Mouse (Mus musculus): ENCODE measurements around the gene Gm20503.
A peak's percentile ranks its signal among the peaks of the same experiment; 100 is the strongest.

Gm20503 gene

GRCm38 (mm10) chr4:59009186-59009585 is 6.2 kb downstream of the Gm20503 start:
- DNase-seq, result no peak

DNA sequence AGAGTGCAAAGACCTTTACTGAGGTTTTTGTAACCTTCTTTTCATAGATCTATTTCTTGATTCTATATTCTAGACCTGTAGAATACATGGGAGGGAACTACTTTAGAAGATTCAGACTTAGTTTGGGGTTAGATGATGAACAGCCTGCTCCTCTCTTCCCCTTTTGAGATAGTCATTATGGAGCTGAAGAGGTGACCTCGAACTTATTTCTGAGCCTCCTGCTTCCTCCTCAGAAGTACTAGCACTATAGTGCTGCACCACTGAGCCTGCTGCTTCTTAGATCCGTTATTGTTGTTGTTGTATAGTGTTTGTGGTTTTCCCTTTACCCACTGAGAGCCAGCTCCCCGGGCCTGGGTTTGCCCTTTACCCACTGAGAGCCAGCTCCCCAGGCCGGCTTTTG is 6.7 kb downstream of the Gm20503 start:
- no peak for DNase-seq

DNA sequence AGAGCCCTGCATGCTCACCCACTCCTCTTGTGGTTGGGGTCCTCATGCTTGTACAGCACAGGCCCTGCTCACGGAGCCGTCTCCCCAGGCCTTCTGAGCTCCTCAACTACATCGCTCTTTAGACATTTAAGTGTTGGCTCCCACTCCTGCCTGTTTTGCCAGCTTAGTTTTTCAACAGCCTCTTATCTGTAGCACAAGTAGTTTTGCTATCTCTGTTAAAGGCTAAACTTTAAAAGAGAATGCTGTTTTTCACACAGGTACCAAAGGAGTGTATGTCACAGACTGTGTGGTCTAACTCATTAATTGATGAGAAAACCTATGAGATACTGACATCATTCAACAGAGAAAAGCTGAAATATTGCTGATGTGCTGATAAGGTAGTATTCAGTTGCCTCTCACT is 8.4 kb downstream of the Gm20503 start:
- no peak for DNase-seq

DNA sequence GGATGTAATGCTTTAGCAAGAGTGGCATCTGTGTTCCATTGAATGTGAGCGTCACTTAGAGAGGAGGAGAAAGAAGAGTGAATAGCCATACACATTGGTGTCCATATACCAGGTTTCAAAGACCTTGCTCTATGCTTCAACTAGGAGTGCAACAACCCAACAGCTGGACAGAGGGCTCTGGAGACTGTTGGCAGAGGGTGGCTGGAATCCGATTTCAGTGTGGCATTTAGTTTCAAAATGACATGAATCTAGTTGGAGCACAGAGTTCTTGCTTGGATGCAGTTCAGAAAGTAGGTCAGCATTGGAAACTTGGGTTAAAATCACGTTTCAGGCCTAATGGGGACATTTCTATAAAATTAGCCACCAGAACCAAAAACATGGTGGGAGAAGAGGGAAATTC is 12.2 kb downstream of the Gm20503 start:
- no peak for DNase-seq

- no peak for DNase-seq
These were observed 13.9 kb downstream of the Gm20503 start for GRCm38 (mm10) chr4:59016922-59017321.

- peak; percentile 14 for DNase-seq
These were observed 31.4 kb downstream of the Gm20503 start for GRCm38 (mm10) chr4:59034325-59034917.

DNA sequence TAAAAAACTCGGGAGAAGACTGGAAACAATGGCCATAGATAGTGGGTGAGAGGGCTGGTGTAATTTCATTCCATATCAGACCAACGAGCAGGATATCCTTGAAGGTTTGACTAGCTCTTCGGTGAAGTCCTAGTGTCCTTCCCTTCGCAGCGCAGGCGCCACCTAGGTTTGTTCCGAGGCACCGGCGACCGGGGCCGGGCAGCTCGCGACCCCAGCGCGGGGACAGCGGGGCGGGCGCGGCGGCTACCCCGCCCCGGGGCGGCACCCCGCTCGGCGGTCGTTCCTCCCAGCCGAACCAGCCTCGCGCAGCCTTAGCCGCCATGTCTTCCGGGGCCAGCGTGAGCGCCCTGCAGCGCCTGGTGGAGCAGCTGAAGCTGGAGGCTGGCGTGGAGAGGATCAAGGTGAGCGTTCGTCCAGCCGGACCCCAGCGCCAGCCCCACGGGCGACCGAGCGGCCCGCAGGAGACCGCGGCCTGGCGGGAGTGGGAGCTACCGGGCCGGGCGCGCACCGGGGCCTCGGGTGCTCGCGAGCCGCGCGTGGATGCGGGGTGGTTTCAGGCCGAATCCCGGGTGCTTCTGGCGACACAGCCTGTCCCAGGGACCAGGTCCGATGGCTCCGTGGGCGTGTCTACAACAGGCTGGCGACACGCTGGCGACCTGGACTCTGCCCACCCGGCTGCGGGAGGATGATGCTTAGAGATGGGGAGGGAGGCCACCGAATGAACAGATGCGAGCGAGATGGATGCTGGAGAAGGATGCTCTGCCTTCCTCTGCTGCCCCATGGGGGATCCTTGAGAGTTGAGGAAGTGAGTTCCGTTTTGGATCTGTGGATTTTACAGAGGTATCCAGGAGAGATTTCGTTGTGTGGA is 32.1 kb downstream of the Gm20503 start, which contains the start of gene Gng10:
Gene Gng10, plus strand, starts transcription at position 171 of the 868 bp plus-strand sequence.
- DNase-seq, result peak; percentile 66 to 67

- DNase-seq, result peak; percentile 5 to 11
These were observed 32.9 kb downstream of the Gm20503 start for GRCm38 (mm10) chr4:59035786-59036350.

DNA sequence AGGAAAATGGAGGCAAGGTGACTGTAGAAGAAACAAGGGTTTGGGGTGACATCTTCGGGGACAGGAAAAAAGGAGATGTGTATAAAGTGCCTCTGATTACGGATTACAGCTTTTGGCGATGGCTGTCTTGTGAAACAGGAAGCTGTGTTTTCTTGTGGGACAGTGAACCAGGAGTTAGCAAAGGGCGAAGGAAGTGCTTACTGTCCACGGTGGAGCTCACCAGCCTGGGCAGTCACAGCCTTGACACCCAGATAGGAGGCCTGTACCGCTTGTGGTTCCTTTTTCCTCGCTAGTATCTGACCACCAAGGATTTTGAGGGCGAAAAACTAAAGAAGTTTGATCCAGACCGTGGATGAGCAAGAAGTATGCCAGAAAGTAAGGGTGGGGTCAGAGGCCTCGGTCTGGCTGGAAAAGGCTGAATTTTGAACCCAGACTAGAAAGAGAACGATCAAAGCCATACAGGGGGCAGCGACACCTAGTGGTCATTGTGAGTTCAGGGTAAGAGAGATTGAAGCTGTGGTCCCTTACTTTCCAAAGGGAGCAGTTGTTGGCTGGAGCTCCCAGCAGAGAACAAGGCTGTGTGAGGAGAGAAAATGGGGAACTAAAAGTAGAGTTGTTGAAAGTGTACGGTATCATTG is 33.6 kb downstream of the Gm20503 start:
- peak; percentile 72 to 79 for DNase-seq

DNA sequence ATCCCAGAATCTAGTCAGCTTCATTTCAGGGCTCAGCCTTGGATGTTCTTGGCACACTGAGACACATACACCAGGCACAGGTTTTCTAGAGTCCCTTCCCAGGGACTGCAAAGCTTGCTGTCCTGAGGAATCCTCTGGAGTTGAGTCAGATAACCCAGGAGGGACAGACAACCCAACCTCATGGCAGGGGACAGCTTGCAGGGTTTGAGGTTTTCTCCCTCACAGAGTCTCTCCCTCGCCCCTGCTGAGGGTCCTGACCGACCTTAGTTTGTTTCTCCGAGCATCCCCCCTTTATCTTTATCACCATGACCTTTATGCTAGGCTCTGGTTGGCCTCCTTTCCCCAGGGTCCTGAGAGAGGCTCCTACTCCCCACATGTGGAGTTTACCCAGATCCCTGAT is 34.5 kb downstream of the Gm20503 start:
- no peak for DNase-seq

GRCm38 (mm10) chr4:59040397-59041287 is 37.6 kb downstream of the Gm20503 start:
- DNase-seq, result no peak

GRCm38 (mm10) chr4:59043074-59043473 is 40.1 kb downstream of the Gm20503 start:
- DNase-seq, result no peak

- DNase-seq, result no peak
These were observed 40.9 kb downstream of the Gm20503 start for GRCm38 (mm10) chr4:59043891-59044290.

GRCm38 (mm10) chr4:59047222-59047621 is 44.2 kb downstream of the Gm20503 start:
- DNase-seq, result no peak

- DNase-seq, result no peak
These were observed 48.1 kb downstream of the Gm20503 start for GRCm38 (mm10) chr4:59051081-59051480.

DNA sequence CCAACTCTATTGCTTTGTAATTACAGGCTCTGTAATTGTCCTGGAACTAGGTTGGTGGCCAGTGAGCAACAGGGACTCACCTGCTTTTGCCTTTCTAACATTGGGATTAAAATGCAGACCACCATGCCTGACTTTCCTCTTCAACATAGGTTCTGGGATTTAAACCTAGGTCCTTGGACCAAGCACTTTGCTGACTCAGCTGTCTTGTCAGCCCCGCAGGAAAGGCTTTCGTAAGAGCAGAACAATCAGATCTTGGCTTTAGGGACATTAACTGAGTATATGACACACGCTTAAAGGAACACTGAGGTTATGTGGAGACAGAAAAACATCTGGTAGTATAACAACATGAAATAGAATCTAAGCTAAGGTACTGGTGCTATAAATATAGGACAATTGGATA is 54.9 kb downstream of the Gm20503 start:
- DNase-seq, result no peak

DNA sequence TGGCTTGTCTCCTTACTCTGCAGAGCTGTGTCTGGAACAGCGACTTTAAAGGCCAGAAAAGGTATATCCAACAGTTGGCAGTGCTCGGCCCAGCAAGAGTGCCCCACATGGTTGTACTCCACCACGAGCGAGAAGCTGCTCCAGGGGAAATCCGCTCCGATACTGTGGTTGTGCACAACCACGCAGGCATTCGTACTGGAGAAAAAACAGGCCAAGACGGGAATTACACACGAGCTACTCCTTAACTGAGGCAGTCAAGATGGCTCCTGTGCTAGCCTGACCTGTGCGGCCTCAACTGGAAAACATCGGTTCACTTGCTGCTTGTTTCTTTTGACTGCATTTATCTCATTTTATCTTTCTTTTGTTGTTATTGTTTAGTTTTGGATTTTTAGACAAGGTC is 59.5 kb downstream of the Gm20503 start:
- DNase-seq, result no peak

DNA sequence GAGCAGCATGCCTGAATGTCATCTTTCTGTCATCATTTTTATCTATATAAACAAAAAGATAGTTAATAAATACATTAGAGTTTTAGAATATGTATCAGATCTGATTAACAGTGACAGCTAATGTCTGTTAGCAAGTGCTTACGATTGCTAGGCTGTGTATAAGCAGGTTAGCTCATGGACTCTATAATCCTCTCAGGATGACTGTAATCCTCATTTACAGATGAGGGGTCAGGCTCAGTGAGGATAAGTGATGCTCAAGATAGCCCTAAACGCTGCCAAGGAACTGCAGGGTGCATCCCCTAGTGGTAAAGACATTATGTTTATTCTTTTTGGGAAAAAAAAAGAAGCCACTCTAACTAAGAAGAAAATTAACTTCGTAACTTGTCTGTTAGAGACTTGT is 66.3 kb downstream of the Gm20503 start:
- DNase-seq, result no peak

GRCm38 (mm10) chr4:59083430-59083829 is 80.4 kb downstream of the Gm20503 start:
- DNase-seq, result no peak

GRCm38 (mm10) chr4:59089391-59089790 is 86.4 kb downstream of the Gm20503 start:
- DNase-seq, result no peak
